Mouse (Mus musculus) stomach, postnatal 0 days (tissue): ENCODE data around the gene Pfkl. TPM values are rescaled to one million over a fixed set of nuclear protein-coding genes. Genes with fewer than 3 reads are reported as not detected.

Source experiments
- ATAC-seq: fragments of 200-750 bp; cut with Nextera tagmentation; 2 replicates; pipeline ENCODE4 v1.8.0; 2017; ENCODE audit not compliant: low FRiP score, low TSS enrichment
- DNase-seq: peaks from one replicate; pipeline ENCODE4 v3.0.0-alpha.2; 2016; ENCODE audit warnings: low spot score
- H3K27ac ChIP-seq: fragments of 300-500 bp; sonication (generic); replicated peaks from 2 replicates; pipeline ENCODE4 v1.5.1; 2014; ENCODE audit warnings: mild to moderate bottlenecking, control low read depth
- H3K27me3 ChIP-seq: fragments of 300-500 bp; sonication (generic); 2 replicates; pipeline ENCODE4 v1.6.1; 2014; ENCODE audit warnings: low read length; ENCODE audit not compliant: control insufficient read depth, insufficient read depth
- H3K36me3 ChIP-seq: fragments of 300-500 bp; sonication (generic); 2 replicates; pipeline ENCODE4 v1.6.1; 2014; ENCODE audit warnings: low read length, mixed read lengths; ENCODE audit not compliant: control insufficient read depth, insufficient read depth
- H3K4me1 ChIP-seq: fragments of 300-500 bp; sonication (generic); replicated peaks from 2 replicates; pipeline ENCODE4 v1.6.1; 2014; ENCODE audit warnings: antibody characterized with exemption; ENCODE audit not compliant: control insufficient read depth, insufficient read depth
- H3K4me2 ChIP-seq: fragments of 300-500 bp; sonication (generic); replicated peaks from 2 replicates; pipeline ENCODE4 v1.6.1; 2014; ENCODE audit warnings: low read depth, mild to moderate bottlenecking, control low read depth, moderate library complexity
- H3K4me3 ChIP-seq: fragments of 300-500 bp; sonication (generic); 2 replicates; pipeline ENCODE4 v1.5.1; 2014; ENCODE audit warnings: low read depth, low read length, control low read depth
- H3K9ac ChIP-seq: fragments of 300-500 bp; sonication (generic); 2 replicates; pipeline ENCODE4 v1.6.1; 2014; ENCODE audit warnings: mild to moderate bottlenecking, low read length, control low read depth, mixed read lengths
- H3K9me3 ChIP-seq: fragments of 300-500 bp; sonication (generic); 2 replicates; pipeline ENCODE4 v1.6.1; 2016; ENCODE audit warnings: low read length; ENCODE audit not compliant: control insufficient read depth
- CTCF ChIP-seq: IDR thresholded peaks from 2 replicates; pipeline ENCODE4 v1.5.1; 2016; ENCODE audit warnings: antibody characterized with exemption, low read depth, mild to moderate bottlenecking, moderate library complexity
- EP300 ChIP-seq: optimal IDR thresholded peaks from 2 replicates; pipeline ENCODE3; 2016; ENCODE audit warnings: antibody characterized with exemption
- WGBS: fragments of 180-500 bp; shearing (Covaris S2); extraction: QIAGEN DNeasy Blood & Tissue Kit; methylation state at CpG from one replicate; pipeline ENCODE4 v1.1.7; 2014; 5-methylcytosine and 5-hydroxymethylcytosine counted together
- polyA plus RNA-seq: library from polyadenylated mRNA; unstranded; fragments of >200 nt; fragmentation: Nextera tagmentation; extraction: Ambion mirVana; gene quantifications from 2 replicates; pipeline ENCODE4 v1.2.1, GENCODE M21; 2015

The Pfkl gene
- polyA plus RNA-seq, 1 experiment from 2014 or later, result 86.1 TPM

DNA sequence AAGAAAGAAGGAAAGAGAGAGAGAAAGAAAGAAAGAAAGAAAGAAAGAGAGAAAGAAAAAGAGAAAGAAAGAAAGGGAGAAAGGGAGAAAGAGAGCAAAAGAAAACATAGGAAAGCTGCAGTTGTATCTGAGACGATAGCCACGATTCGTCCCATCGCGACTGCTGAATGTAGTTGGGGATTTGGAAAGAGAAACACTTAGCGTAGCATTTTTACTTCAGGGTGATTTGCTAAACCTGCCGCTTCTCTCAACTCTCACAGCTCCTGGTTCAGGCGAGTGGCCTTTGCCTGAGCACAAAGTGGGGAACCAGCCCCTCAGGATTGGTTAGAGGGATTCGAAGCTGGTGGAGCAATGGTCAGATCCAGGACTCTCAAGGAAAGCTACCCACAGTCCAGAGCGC, 452 bp upstream of the Pfkl start:
- peak overlapping the region; percentile 39 for H3K9ac ChIP-seq
- DNase-seq (no peak), ATAC-seq (no peak)
- 13% methylated on average over 10 of the region's 10 CpGs for WGBS
- peak overlapping the region; percentile 78 for H3K27ac ChIP-seq
- no peaks in the 10 kb centered on the region for H3K36me3 ChIP-seq
- no peaks in the 10 kb centered on the region for H3K27me3 ChIP-seq
- TF ChIP-seq CTCF (no peak), EP300 (no peak)
- no peak overlapping the region for H3K4me3 ChIP-seq
- peaks cover 9% of the 10 kb centered on the region for H3K4me1 ChIP-seq
- H3K9me3 ChIP-seq, result no peaks in the 10 kb centered on the region
- H3K4me2 ChIP-seq, result peak overlapping the region; percentile 84

DNA sequence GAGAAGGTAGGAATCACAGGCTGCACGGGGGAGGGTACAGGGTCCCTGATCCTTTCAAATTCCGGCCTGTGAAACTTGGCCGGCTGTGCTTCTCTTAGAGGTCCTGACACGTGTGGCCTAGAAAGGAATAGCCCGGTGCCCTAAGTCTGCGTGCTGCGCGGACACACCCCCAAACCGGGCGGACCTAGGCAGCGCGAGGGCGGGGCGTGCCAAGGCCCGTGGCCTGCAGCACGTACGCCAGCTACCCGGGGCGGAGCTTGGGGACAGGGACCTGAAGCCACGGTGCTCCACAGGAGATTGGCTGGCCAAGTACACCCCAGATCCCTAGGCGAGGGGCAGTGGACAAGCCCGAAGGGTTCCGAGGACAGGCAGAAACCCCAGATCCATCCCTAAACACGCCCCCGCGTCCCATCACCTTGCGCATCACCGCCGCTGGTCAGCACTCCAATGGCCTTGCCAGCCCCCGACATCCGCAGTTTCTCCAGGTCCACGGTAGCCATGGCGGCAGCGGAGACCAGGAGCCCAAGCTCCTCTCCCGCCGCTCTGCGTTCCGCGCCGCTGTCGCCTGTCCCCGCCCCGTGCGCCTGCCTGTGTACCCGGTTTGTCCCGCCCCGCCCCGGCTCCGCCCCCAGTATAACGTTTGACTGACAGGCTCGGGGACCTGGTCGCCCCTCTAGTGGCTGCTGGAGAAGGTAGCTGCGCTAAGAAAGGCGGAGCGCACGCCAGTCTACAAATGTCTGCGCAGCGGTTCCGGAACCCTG, 519 bp downstream of the Pfkl start:
- DNase-seq (peak; percentile 99), ATAC-seq (peak; percentile 95)
- Histone ChIP-seq H3K4me3 (peak overlapping the region; percentile 79), H3K9ac (peak overlapping the region; percentile 79), H3K36me3 (no peaks in the 10 kb centered on the region), H3K27ac (peak overlapping the region; percentile 94), H3K4me2 (peak overlapping the region; percentile 84), H3K4me1 (peaks cover 9% of the 10 kb centered on the region), H3K9me3 (no peaks in the 10 kb centered on the region), H3K27me3 (no peaks in the 10 kb centered on the region)
- peak; percentile 81 for TF ChIP-seq CTCF
- TF ChIP-seq EP300, result no peak
- WGBS, result under 1% methylated on average over 57 of the region's 59 CpGs

DNA sequence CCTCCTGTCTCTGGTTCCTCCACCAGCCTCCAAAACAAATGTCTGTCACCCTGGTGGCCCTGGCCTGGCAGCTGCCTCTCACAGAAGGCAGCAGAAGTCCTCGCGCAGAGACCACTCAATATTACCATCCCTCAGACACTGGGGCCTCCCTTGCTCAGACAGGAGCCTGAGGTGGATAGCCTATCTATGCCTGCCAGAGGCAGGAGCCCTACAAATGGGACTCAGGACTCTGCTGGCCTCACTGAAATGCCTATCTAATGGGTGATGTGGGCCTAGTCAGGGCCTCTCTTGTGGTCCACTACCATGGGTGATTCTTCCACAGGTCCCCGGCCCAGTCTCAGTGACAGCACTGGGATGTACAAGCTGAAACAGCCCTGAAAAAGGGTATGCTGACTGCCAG, 1.7 kb downstream of the Pfkl start:
- Histone ChIP-seq H3K4me1 (peaks cover 9% of the 10 kb centered on the region), H3K9ac (peak overlapping the region; percentile 79), H3K36me3 (no peaks in the 10 kb centered on the region), H3K4me3 (peak overlapping the region; percentile 79; the same call in 1 of the 2 replicates), H3K9me3 (no peaks in the 10 kb centered on the region), H3K27me3 (no peaks in the 10 kb centered on the region), H3K27ac (no peak overlapping the region; the same call in 1 of the 2 replicates), H3K4me2 (peak overlapping the region; percentile 84)
- DNase-seq, result no peak
- TF ChIP-seq CTCF (no peak), EP300 (no peak)
- no peak for ATAC-seq
- WGBS, result 79% methylated on average over 3 of the region's 3 CpGs

DNA sequence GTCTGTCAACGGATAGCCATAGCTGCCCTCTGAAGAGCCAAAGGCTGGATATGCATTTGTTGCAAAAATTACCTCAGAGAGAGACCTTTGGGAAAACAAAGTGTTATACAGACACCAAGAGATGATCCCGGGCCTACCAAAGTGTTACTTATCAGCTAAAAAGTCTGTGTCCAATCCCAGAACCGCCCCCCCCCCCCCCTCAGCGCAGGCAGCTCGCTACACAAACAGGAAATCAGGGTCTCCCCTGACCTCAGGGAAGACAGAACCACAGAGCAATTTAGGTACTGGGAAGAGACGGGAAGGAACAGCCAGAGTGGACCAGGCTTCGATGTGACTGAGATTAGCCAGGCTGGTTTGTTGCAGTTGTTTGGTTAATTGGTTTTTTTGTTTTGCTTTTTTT, 2.7 kb downstream of the Pfkl start:
- no peak for TF ChIP-seq EP300
- TF ChIP-seq CTCF, result no peak
- Histone ChIP-seq H3K9me3 (no peaks in the 10 kb centered on the region), H3K27ac (no peak overlapping the region), H3K4me1 (peaks cover 9% of the 10 kb centered on the region), H3K36me3 (no peaks in the 10 kb centered on the region), H3K9ac (no peak overlapping the region; the same call in 1 of the 2 replicates), H3K27me3 (no peaks in the 10 kb centered on the region), H3K4me3 (no peak overlapping the region), H3K4me2 (0 out of 2 replicates have a peak overlapping the region, but pooled peaks have one; percentile 9)
- no peak for ATAC-seq
- DNase-seq, result no peak
- 26% methylated on average over 7 of the region's 7 CpGs for WGBS

DNA sequence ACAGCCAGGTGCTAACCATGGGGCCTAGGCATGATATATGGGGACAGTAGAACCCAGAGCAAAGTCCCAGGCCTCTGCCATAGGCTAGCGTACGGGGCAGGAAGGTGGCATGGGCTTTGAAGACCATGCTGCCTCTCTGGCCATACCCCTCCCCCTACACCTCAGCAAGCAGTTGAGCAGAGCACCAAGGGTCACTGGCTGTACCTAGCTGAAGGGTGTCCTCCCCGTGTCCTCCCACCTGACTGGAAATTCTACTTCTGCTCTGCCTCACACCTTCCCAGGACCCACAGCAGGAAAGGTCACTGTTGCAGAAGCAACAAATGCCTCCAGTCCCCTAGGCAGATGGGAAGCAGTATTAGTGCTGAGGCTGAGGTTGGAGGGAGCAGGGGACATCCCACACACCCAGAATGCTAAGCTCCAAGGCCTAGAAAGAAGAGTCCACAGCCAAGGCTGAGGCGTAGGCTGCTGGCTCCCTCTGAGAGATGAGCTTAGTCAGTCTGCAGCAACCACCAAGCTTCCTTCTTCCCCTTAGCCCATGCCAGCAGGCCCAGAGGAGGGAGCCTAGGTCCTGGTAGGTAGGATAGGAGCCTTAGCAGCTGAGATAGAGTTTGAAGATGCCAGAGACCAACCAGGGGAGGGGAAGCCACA, 4.0 kb downstream of the Pfkl start:
- Histone ChIP-seq H3K27me3 (no peaks in the 10 kb centered on the region), H3K4me3 (no peak overlapping the region), H3K4me1 (peaks cover 9% of the 10 kb centered on the region), H3K9me3 (no peaks in the 10 kb centered on the region), H3K9ac (no peak overlapping the region), H3K27ac (peak overlapping the region; percentile 30; the same call in 1 of the 2 replicates), H3K4me2 (no peak overlapping the region), H3K36me3 (no peaks in the 10 kb centered on the region; the same call in 1 of the 2 replicates)
- ATAC-seq (no peak), DNase-seq (no peak)
- 64% methylated on average over 4 of the region's 4 CpGs for WGBS
- no peak for TF ChIP-seq CTCF
- no peak for TF ChIP-seq EP300
